Mouse (Mus musculus) lung, postnatal 4 days (tissue): ENCODE measurements around the gene Slc22a12.

ENCODE experiments used
- DNase-seq, 2 experiments: peaks; one replicate each; pipeline ENCODE4 v3.0.0; 2021

The Slc22a12 gene

DNA sequence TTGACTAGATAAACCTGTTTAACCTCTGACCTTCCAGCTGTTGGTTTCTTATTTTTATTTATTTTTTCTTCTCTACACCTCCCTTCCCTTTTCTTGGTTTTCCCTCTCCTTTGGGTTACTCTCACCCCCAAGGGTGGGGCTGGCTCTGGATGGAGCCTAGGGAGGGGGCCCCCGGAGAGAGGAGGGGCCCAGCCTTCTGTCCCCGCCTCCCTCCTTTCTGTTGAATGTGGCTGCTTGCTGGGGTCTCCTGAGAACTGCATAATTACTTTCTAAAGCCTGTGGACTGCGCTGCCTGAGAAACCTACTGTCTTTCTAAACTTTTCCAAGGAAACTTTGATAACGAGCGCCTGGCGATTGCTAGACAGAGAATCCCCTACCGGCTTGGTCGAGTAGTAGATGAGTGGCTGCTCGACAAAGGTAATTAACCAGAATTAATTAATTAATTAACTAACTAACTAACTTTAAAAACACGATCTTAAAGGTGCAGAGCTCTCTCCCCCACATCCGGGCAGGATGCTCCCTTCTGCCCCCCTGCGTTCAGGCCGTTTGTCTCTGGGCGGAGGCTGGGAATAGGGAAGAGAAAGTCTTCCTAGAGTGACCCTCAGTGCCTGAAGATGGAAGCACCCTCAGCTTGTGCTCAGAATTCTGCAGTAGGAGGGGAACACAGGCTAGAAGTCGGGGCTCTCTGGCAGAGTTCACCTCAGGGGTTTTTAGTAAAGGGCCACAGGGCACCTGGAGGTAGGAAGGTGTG lies 29.3 kb downstream of the Slc22a12 start:
- DNase-seq, result no peak

DNA sequence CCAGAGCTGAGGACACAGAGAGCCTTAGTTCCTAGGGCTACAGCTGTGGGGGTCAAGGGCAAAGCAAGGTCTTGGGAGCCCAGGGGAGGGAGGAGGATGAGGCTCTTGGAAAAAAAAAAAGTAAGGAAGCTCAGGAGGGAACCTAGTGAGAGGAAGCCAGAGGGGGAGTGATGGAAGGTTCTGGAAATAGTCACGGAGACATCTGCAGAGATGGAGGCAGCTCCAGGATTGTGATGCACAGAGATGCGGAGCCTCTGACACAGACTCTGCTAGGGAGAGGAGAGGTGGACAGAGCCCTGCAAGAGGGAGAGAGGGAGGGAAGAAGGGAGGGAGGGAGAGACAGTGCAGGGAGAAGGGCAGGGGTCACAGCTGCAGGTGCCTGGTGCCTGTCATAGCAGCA lies 32.3 kb downstream of the Slc22a12 start:
- no peak for DNase-seq

- DNase-seq, result no peak
Measured at GRCm38 (mm10) chr19:6509881-6510280, 33.0 kb downstream of the Slc22a12 start.

GRCm38 (mm10) chr19:6507393-6507792 lies 35.4 kb downstream of the Slc22a12 start:
- DNase-seq, result no peak

- no peak for DNase-seq
Measured at GRCm38 (mm10) chr19:6504656-6505045, 38.2 kb downstream of the Slc22a12 start.

GRCm38 (mm10) chr19:6503926-6504655 lies 38.7 kb downstream of the Slc22a12 start:
- peak in 1 of 2 experiments; percentile 36 for DNase-seq

- peak; percentile 56 to 64 for DNase-seq
Measured at GRCm38 (mm10) chr19:6502543-6503319, 40.1 kb downstream of the Slc22a12 start.

DNA sequence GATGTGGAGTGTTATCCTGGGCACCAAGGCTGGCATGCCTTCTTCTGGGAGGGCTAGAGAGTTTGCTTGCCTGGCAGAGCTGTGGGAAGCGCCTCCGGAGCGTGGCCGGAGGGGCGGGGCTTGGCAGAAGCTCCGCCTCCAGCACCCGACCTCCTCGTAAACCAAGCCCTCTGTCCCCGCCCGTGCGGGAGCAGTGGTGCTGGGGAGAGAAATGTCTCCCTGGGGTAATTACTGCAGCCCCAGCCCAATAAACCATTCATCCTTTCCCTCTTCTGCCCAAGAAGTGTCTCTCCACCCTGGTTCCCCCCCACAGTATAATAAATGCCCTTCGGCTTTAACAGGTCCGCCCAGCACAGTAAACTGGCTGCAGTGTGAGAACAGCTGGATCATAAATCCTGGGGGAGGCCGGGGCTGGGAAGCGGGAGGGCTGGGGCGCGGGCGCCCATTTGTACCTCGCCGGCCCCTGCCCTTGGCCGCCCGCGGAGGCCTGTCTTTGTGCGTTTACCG lies 40.7 kb downstream of the Slc22a12 start:
- DNase-seq, result peak; percentile 26 to 46

DNA sequence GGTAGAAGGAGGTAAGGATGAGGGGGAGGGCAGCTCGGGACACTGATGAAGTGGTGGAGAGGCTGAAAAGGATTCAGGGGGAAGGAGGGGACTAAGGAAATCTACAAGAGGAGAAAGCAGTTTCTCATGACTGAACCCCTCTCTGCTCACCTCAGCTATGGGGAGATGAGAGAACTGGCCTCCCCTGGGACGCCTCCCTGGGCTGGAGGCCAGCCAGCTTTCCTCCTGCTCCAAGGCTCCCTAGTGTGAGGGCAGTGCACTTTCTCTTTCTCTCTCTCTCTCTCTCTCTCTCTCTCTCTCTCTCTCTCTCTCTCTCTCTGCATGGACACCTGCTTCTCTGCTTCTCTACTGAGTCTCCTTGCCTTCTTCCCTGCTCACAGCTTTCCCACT lies 42.2 kb downstream of the Slc22a12 start:
- no peak for DNase-seq

- no peak for DNase-seq
Measured at GRCm38 (mm10) chr19:6499860-6500635, 42.8 kb downstream of the Slc22a12 start.

DNA sequence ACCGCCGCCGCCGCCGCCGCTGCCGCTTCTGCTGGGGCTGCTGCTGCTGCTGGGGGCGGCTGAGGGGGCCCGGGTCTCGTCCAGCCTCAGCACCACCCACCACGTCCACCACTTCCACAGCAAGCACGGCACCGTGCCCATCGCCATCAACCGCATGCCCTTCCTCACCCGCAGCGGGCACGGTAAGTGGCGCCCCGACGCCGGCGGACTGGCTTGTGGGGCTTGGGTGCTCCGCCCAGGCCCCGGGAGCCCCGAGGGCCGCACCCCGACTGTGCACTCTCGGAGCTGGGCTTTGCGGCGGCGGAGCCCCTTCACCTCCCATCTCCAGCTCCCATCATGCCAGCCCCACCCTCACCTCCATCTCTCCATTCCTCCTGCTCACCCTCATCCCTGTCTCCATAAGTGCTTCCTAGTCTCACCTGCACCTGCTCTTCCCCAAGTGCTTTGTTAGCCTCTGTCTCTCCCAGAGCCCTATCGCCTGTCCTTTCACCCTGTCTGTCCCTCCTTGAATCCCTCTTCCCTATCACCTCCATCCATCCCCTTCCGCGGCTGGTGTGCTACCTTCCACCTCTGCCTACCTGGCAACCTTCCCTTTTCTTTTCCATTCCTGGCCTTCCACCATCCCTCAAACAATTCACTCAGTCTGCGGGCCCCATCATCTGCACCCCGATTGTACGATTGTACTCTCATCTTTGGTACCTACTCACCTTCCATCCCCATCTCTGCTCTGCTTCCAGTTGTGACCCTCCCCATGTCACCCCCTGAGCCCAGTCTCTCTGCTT lies 44.3 kb downstream of the Slc22a12 start:
- no peak for DNase-seq

DNA sequence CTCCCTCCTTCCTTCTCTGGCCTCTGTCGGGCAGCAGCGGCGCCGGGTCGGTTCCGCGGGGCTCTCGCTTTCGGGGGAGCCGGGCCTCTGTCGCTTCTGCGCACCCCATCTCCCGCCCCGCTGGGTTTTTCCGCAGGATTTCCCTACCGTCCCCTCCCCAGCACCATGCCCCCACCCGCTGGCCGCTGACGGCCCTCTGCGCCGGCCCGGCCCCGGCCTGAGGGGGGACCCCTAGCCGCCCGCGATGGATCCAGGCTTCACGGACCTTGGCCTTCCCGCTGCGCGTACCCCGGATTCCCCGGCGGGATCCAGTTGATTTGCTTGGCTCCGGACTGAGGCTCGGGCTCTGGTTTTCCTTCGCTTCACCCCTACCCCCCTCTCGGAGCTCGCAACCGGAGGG lies 45.0 kb downstream of the Slc22a12 start:
- DNase-seq, result no peak

DNA sequence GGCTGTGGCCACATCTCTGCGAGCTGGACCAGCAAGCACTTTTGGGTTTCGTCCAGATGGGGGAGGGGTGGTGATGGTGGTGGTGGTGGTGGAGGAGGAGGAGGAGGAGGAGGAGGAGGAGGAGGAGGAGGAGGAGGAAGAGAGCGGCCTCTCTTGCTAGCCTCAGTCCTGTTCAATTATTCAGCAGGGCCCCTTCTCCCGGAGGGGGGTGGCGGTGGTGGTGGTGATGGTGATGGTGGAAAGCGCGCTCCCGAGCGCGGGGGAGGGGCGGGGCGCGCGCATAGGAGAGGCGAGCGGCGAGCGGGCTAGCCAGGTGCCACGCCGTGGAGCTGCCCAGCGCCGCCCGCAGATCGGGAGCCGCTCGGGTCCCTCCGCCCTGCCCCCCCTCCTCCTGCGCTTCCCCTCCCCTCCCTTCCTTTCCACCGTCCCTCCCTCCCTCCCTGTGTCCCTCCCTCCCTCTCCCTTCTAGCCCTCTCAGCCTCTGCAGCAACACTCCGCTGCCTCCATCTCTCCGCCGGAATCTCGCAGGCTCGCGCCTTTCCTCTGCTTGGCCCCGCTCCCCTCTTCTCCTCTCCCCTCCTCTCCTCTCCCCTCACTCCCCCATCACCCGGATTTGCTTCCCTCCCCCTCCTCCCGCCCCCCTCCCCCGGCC lies 45.6 kb downstream of the Slc22a12 start:
- DNase-seq, result no peak

- DNase-seq, result no peak
Measured at GRCm38 (mm10) chr19:6496462-6497149, 46.2 kb downstream of the Slc22a12 start.

GRCm38 (mm10) chr19:6495714-6496113 lies 47.1 kb downstream of the Slc22a12 start:
- DNase-seq, result no peak

DNA sequence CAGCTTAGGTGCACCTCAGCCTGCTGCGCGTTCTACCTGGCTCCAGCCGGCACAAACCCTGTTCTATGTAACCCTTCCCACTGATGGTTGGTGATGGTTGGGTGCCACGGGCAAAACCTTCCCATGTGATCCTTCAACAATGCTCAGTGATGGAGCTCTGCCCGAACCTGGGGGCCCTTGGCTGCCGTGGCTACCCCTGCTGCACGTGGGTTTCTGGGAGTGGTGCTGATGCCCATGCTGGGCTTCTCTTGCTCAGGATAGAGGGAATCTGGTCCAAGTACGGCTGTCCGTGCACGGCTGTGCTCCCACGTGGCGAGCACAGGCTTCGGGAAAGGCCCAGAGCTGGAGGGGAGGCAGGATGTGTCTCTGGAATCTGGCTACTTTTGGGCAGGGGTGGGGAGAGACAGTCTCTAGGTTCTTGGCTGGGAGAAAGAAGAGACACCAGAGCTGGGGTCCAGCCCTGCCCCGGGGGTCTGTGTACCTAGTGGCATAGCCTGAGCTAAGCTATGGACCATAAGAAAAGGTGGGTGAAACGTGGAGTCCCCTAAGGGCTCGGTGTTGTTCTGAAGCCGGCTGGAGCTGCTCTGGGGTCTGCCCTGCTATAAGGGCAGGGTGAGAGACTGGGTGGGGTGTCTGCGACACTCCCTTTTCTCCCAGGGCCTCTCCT lies 48.2 kb downstream of the Slc22a12 start:
- DNase-seq, result no peak

GRCm38 (mm10) chr19:6494032-6494431 lies 48.8 kb downstream of the Slc22a12 start:
- DNase-seq, result no peak

DNA sequence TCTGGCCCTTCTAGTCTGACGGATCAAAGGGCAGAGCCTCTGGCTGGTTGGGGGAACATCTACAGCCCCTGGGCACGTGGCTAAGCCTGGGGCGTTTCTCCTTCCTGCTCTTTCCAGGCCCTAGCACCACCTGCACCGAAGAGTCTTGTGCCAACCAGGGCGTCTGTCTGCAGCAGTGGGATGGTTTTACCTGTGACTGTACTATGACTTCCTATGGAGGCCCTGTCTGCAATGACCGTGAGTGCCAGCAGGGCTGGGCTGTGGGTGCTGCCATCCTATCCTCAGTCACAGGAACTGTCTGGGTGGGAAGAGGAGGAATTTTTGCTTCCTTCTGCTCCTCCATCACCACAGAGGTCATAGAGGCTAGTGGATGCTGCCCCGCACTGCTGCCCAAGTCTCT lies 49.6 kb downstream of the Slc22a12 start:
- no peak for DNase-seq

DNA sequence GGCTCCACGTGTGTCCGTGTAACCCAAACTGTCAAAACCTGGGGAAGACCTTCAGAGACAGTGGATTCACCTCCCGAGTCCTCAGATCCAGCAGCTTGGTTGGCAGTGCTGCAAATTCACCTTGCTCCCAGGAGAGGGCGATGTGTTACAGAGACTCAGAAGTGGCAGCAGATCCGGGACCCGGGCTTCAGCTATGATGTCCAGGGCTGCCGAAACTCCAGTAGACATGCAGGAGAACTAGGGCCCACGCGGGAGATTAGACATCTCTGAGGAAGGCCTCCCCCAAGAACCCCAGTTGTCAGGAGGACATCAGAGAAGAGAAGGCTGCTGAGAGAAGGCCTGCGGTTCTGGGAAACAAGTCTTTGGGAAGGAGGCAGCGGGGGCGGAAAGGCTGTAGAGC lies 50.7 kb downstream of the Slc22a12 start:
- DNase-seq, result peak; percentile 51 to 67

GRCm38 (mm10) chr19:6491538-6491937 lies 51.3 kb downstream of the Slc22a12 start:
- DNase-seq, result no peak
